Mouse (Mus musculus) hindbrain, embryonic 16.5 days (tissue): ENCODE results near the gene Zgpat. TPM values are rescaled to one million over a fixed set of nuclear protein-coding genes. Genes with fewer than 3 reads are reported as not detected.

Experiments used
- ATAC-seq: fragments of 200-750 bp; cut with Nextera tagmentation; 2 replicates; pipeline ENCODE4 v1.8.0; 2017; ENCODE audit warnings: moderate TSS enrichment, moderate library complexity
- H3K27ac ChIP-seq: fragments of 300-500 bp; sonication (generic); 2 replicates; pipeline ENCODE4 v1.5.1; 2014; ENCODE audit warnings: low read depth, mild to moderate bottlenecking, control low read depth, low read length, moderate library complexity
- H3K27me3 ChIP-seq: fragments of 300-500 bp; sonication (generic); replicated peaks from 2 replicates; pipeline ENCODE4 v1.6.1; 2014; ENCODE audit warnings: low read length; ENCODE audit not compliant: control insufficient read depth, insufficient read depth
- H3K36me3 ChIP-seq: fragments of 300-500 bp; sonication (generic); 2 replicates; pipeline ENCODE4 v1.6.1; 2014; ENCODE audit warnings: mild to moderate bottlenecking, low read length, moderate library complexity, mixed read lengths; ENCODE audit not compliant: control insufficient read depth, insufficient read depth
- H3K4me1 ChIP-seq: fragments of 300-500 bp; sonication (generic); 2 replicates; pipeline ENCODE4 v1.6.1; 2014; ENCODE audit warnings: low read depth, low read length; ENCODE audit not compliant: control insufficient read depth, insufficient read depth
- H3K4me2 ChIP-seq: fragments of 300-500 bp; sonication (generic); 2 replicates; pipeline ENCODE4 v1.6.1; 2014; ENCODE audit warnings: mild to moderate bottlenecking, low read length, control low read depth, moderate library complexity
- H3K4me3 ChIP-seq: fragments of 300-500 bp; sonication (generic); 2 replicates; pipeline ENCODE4 v1.5.1; 2014; ENCODE audit warnings: mild to moderate bottlenecking, low read length, control low read depth, moderate library complexity
- H3K9ac ChIP-seq: fragments of 300-500 bp; sonication (generic); 2 replicates; pipeline ENCODE4 v1.6.1; 2014; ENCODE audit warnings: low read depth, mild to moderate bottlenecking, control low read depth, low read length, moderate library complexity
- H3K9me3 ChIP-seq: fragments of 300-500 bp; sonication (generic); 2 replicates; pipeline ENCODE4 v1.6.1; 2014; ENCODE audit warnings: mild to moderate bottlenecking, low read length, moderate library complexity; ENCODE audit not compliant: control insufficient read depth
- WGBS: fragments of 180-500 bp; shearing (Covaris S2); extraction: QIAGEN DNeasy Blood & Tissue Kit; methylation state at CpG from one replicate; pipeline ENCODE4 v1.1.7; 2014; 5-methylcytosine and 5-hydroxymethylcytosine counted together
- polyA plus RNA-seq: library from polyadenylated mRNA; unstranded; fragments of >200 nt; fragmentation: Nextera tagmentation; extraction: Ambion mirVana; gene quantifications from 2 replicates; pipeline ENCODE4 v1.2.1, GENCODE M21; 2015

The Zgpat gene
- polyA plus RNA-seq, 1 experiment from 2014 or later, result 75.0 TPM

DNA sequence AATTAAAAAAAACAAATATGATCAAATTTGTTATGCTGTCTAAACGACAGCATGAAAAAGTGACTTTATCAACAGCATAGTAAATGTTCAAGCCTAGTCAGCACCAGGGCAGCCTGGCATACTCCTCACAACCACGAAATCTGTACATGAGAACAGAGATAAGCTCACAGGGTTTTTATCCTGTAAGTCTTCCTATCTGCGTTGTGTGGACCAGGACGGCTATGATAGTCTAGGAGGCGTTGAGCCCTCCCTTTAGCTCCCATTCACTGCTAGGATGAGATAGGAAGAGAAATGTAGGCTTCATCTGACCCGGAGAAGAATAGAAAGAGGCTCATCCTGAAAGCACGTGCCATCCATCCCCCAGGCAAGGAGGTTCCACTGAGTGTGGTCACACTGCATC is 54.6 kb downstream of the Zgpat start:
- 86% methylated on average over 7 of the region's 7 CpGs for WGBS
- Histone ChIP-seq H3K36me3 (peaks cover 13% of the 10 kb centered on the region), H3K27me3 (no peaks in the 10 kb centered on the region), H3K4me1 (no peaks in the 10 kb centered on the region), H3K4me3 (no peak overlapping the region), H3K27ac (no peak overlapping the region), H3K9ac (no peak overlapping the region), H3K4me2 (no peak overlapping the region), H3K9me3 (no peaks in the 10 kb centered on the region)
- ATAC-seq, result no peak

DNA sequence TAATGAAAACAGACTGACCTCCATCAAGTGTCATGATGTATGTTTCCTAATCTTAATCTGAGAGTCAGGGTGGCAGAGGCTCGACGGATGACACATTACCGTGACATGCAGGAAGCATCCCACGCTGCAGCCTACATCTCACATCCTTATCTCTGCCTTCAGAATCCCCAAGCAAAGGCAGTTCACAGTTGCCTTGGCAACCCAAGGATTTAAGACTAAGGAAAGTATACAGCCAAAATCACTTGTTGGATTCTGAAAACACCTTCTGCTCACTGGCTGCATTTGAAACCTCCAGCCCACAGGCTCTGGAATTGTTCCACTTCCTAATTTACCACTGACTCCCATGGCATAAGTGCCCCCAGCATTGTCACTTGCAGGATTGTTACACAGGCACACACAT is 55.7 kb downstream of the Zgpat start:
- Histone ChIP-seq H3K4me1 (no peaks in the 10 kb centered on the region), H3K27ac (no peak overlapping the region), H3K4me3 (no peak overlapping the region), H3K4me2 (no peak overlapping the region), H3K9me3 (no peaks in the 10 kb centered on the region), H3K9ac (no peak overlapping the region), H3K27me3 (no peaks in the 10 kb centered on the region), H3K36me3 (peaks cover 13% of the 10 kb centered on the region)
- WGBS, result 78% methylated on average over 4 of the region's 4 CpGs
- ATAC-seq, result no peak

- Histone ChIP-seq H3K4me2 (no peak overlapping the region), H3K27me3 (no peaks in the 10 kb centered on the region), H3K36me3 (peaks cover 13% of the 10 kb centered on the region), H3K9me3 (no peaks in the 10 kb centered on the region), H3K27ac (no peak overlapping the region), H3K4me1 (no peaks in the 10 kb centered on the region), H3K9ac (no peak overlapping the region), H3K4me3 (no peak overlapping the region)
- WGBS, result 76% methylated on average over 4 of the region's 4 CpGs
- ATAC-seq, result no peak
Measured at GRCm38 (mm10) chr2:181420903-181421638, 56.3 kb downstream of the Zgpat start.

DNA sequence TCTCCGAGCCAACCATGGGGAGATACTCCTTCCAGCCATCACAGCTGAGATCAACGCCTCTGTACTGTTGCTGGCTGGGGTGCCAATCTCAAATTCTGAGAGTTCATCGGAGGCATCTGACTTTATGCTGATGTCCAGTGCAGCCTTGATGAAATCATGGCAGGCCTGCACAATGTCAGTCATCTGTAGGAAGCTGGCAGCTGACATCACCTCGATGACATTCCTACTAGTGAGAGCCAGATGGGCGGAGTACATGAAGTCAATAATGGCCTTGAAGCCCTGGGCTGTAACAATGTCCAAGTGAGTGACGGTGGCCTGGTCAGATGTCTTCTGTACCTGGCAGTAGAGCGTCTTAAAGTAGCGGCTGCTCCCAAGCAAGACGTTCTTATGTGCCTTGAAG is 59.1 kb downstream of the Zgpat start:
- Histone ChIP-seq H3K4me1 (no peaks in the 10 kb centered on the region), H3K9me3 (no peaks in the 10 kb centered on the region), H3K27me3 (no peaks in the 10 kb centered on the region), H3K4me3 (no peak overlapping the region), H3K4me2 (no peak overlapping the region), H3K36me3 (peaks cover 13% of the 10 kb centered on the region), H3K9ac (no peak overlapping the region), H3K27ac (no peak overlapping the region)
- no peak for ATAC-seq
- 91% methylated on average over 9 of the region's 9 CpGs for WGBS

Other genes with a start within 250 kb of the Zgpat start
- gene Kcnq2, start 229.6 kb upstream of the Zgpat start, polyA plus RNA-seq, result 41.4 and 47.3 TPM in 2 replicates
- gene Eef1a2, start 207.9 kb upstream of the Zgpat start, polyA plus RNA-seq, result 5.4 and 9.7 TPM in 2 replicates
- gene Ppdpf, start 177.7 kb upstream of the Zgpat start, polyA plus RNA-seq, result 380 and 389 TPM in 2 replicates
- gene Ptk6, start 162.1 kb upstream of the Zgpat start, polyA plus RNA-seq, result not detected in 2 replicates
- 0.21 and 0.35 TPM in 2 replicates for gene Srms, start 151.7 kb upstream of the Zgpat start, polyA plus RNA-seq
- 0.26 TPM in 2 replicates for gene Fndc11, start 144.9 kb upstream of the Zgpat start, polyA plus RNA-seq
- gene Helz2, start 122.9 kb upstream of the Zgpat start, polyA plus RNA-seq, result 0.37 and 0.44 TPM in 2 replicates
- gene Gmeb2, start 76.9 kb upstream of the Zgpat start, polyA plus RNA-seq, result 13.0 and 15.6 TPM in 2 replicates
- 1,680 and 1,967 TPM in 2 replicates for gene Stmn3, start 50.4 kb upstream of the Zgpat start, polyA plus RNA-seq
- gene Rtel1, start 45.2 kb upstream of the Zgpat start, polyA plus RNA-seq, result 33.7 and 38.2 TPM in 2 replicates
- gene Arfrp1, start 476 bp downstream of the Zgpat start, polyA plus RNA-seq, result 83.5 and 87.2 TPM in 2 replicates
- 46.4 and 56.5 TPM in 2 replicates for gene Lime1, start 15.2 kb downstream of the Zgpat start, polyA plus RNA-seq
- 19.1 and 22.7 TPM in 2 replicates for gene Zbtb46, start 94.5 kb downstream of the Zgpat start, polyA plus RNA-seq
- gene Abhd16b, start 128.3 kb downstream of the Zgpat start, polyA plus RNA-seq, result 0.09 TPM in 1 of 2 replicates, not detected in the other
- gene Tpd52l2, start 132.2 kb downstream of the Zgpat start, polyA plus RNA-seq, result 121 and 126 TPM in 2 replicates
- gene Dnajc5, start 155.6 kb downstream of the Zgpat start, polyA plus RNA-seq, result 284 and 286 TPM in 2 replicates
- 58.5 and 59.4 TPM in 2 replicates for gene Uckl1, start 220.0 kb downstream of the Zgpat start, polyA plus RNA-seq
- gene Prpf6, start 226.9 kb downstream of the Zgpat start, polyA plus RNA-seq, result 57.3 and 63.6 TPM in 2 replicates
- 44.9 and 65.1 TPM in 2 replicates for gene Zfp512b, start 227.9 kb downstream of the Zgpat start, polyA plus RNA-seq
- 192 and 201 TPM in 2 replicates for gene Samd10, start 234.3 kb downstream of the Zgpat start, polyA plus RNA-seq